Mouse (Mus musculus): ENCODE measurements around the gene Gm973. TPM values are rescaled to one million over a fixed set of nuclear protein-coding genes. Genes with fewer than 3 reads are reported as not detected.

Gene Gm973
- polyA plus RNA-seq, 2 experiments from 2014 or later: 1.1 to 2.2 TPM

- no peak for ATAC-seq
Observed at GRCm38 (mm10) chr1:59495970-59496369, 20.1 kb upstream of the Gm973 start.

- no peak for ATAC-seq
Observed at GRCm38 (mm10) chr1:59497741-59498613, 18.1 kb upstream of the Gm973 start.

- no peak for ATAC-seq
Observed at GRCm38 (mm10) chr1:59499327-59499726, 16.7 kb upstream of the Gm973 start.

GRCm38 (mm10) chr1:59502355-59502754 lies 13.7 kb upstream of the Gm973 start:
- no peak for ATAC-seq

GRCm38 (mm10) chr1:59503659-59504301 lies 12.3 kb upstream of the Gm973 start:
- no peak for ATAC-seq

GRCm38 (mm10) chr1:59504302-59504700 lies 11.8 kb upstream of the Gm973 start:
- ATAC-seq: no peak

GRCm38 (mm10) chr1:59508463-59509139 lies 7.5 kb upstream of the Gm973 start:
- no peak for ATAC-seq

GRCm38 (mm10) chr1:59511566-59512270 lies 4.3 kb upstream of the Gm973 start:
- no peak for ATAC-seq

- no peak for ATAC-seq
Observed at GRCm38 (mm10) chr1:59520226-59520837, 4.3 kb downstream of the Gm973 start.

- no peak for ATAC-seq
Observed at GRCm38 (mm10) chr1:59522456-59522855, 6.4 kb downstream of the Gm973 start.

- ATAC-seq: no peak
Observed at GRCm38 (mm10) chr1:59523378-59523958, 7.4 kb downstream of the Gm973 start.

- no peak for ATAC-seq
Observed at GRCm38 (mm10) chr1:59524071-59524470, 8.0 kb downstream of the Gm973 start.

- no peak for ATAC-seq
Observed at GRCm38 (mm10) chr1:59524759-59525158, 8.7 kb downstream of the Gm973 start.

GRCm38 (mm10) chr1:59527219-59527618 lies 11.2 kb downstream of the Gm973 start:
- no peak for ATAC-seq

- no peak for ATAC-seq
Observed at GRCm38 (mm10) chr1:59534976-59535810, 19.1 kb downstream of the Gm973 start.

- ATAC-seq: no peak
Observed at GRCm38 (mm10) chr1:59538381-59538780, 22.3 kb downstream of the Gm973 start.

- ATAC-seq: no peak
Observed at GRCm38 (mm10) chr1:59540537-59541148, 24.6 kb downstream of the Gm973 start.

- no peak for ATAC-seq
Observed at GRCm38 (mm10) chr1:59541271-59542020, 25.4 kb downstream of the Gm973 start.

GRCm38 (mm10) chr1:59542231-59542630 lies 26.2 kb downstream of the Gm973 start:
- no peak for ATAC-seq

- no peak for ATAC-seq
Observed at GRCm38 (mm10) chr1:59543911-59544310, 27.8 kb downstream of the Gm973 start.

Measured in CD4-positive, CD25-positive, alpha-beta regulatory T cell, adult 4 months (primary cell).